Mouse (Mus musculus) megakaryocyte, embryonic 14.5 days (primary cell): ENCODE measurements around the gene Maml3.

ENCODE experiments used
- FLI1 ChIP-seq: IDR thresholded peaks from 2 replicates; pipeline ENCODE4 v1.6.1; 2012; ENCODE audit warnings: low read length, inconsistent platforms, mixed read lengths
- GATA1 ChIP-seq: IDR thresholded peaks from 3 replicates; pipeline ENCODE4 v1.6.1; 2012; ENCODE audit warnings: mixed read lengths, low read length, inconsistent platforms, borderline replicate concordance

GRCm38 (mm10) chr3:51693196-51693595 is 411.7 kb downstream of the Maml3 start:
- TF ChIP-seq GATA1 (no peak), FLI1 (no peak)
